Mouse (Mus musculus) forebrain, embryonic 10.5 days (tissue): ENCODE results near the gene 4930556J24Rik. TPM values are rescaled to one million over a fixed set of nuclear protein-coding genes. Genes with fewer than 3 reads are reported as not detected.

Experiments used
- DNase-seq: peaks from one replicate; pipeline ENCODE4 v3.0.0-alpha.2; 2017; ENCODE audit warnings: low spot score; ENCODE audit errors: extremely low spot score
- H3K27ac ChIP-seq: fragments of 300-500 bp; sonication (generic); 2 replicates; pipeline ENCODE4 v1.5.1; 2016; ENCODE audit warnings: mild to moderate bottlenecking
- H3K27me3 ChIP-seq: fragments of 300-500 bp; sonication (generic); 2 replicates; pipeline ENCODE4 v1.6.1; 2016; ENCODE audit warnings: mild to moderate bottlenecking; ENCODE audit not compliant: poor library complexity, severe bottlenecking
- H3K36me3 ChIP-seq: fragments of 300-500 bp; sonication (generic); replicated peaks from 2 replicates; pipeline ENCODE4 v1.6.1; 2016; ENCODE audit warnings: mild to moderate bottlenecking, moderate library complexity
- H3K4me1 ChIP-seq: fragments of 300-500 bp; sonication (generic); 2 replicates; pipeline ENCODE4 v1.6.1; 2016
- H3K4me3 ChIP-seq: fragments of 300-500 bp; sonication (generic); 2 replicates; pipeline ENCODE4 v1.5.1; 2016; ENCODE audit warnings: mild to moderate bottlenecking, moderate library complexity
- H3K9me3 ChIP-seq: fragments of 300-500 bp; sonication (generic); 2 replicates; pipeline ENCODE4 v1.6.1; 2016; ENCODE audit warnings: mild to moderate bottlenecking, moderate library complexity
- WGBS: fragments of 180-500 bp; shearing (Covaris S2); methylation state at CpG from one replicate; pipeline ENCODE4 v1.1.7; 2016; 5-methylcytosine and 5-hydroxymethylcytosine counted together
- polyA plus RNA-seq: library from polyadenylated mRNA; unstranded; fragments of >200 nt; fragmentation: Nextera tagmentation; extraction: Ambion mirVana; gene quantifications from 2 replicates; pipeline ENCODE4 v1.2.1, GENCODE M21; 2016

The 4930556J24Rik gene
- polyA plus RNA-seq, 1 experiment from 2014 or later = 0.36 TPM

DNA sequence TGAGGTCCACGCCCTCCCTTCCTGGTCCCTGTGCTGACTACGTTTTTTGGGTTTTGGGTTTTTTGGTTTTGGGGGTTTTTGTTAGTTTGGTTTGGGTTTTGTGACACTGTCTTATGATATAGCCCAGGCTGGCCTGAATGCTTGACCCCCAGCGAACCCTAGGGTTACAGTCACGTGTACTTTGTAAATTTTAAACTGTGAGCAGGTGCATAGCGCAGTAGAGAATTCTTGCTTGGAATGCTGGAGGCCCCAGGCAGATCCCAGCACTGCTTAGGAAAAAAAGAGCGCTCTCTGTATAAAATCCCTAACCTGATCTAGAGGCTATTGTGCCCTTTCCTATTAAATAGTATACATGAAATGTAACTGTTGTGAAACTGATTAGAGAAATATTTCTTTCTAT is 16.6 kb upstream of the 4930556J24Rik start:
- 83% methylated on average over 6 of the region's 6 CpGs for WGBS
- H3K27me3 ChIP-seq = peaks cover 19% of the 10 kb centered on the region

DNA sequence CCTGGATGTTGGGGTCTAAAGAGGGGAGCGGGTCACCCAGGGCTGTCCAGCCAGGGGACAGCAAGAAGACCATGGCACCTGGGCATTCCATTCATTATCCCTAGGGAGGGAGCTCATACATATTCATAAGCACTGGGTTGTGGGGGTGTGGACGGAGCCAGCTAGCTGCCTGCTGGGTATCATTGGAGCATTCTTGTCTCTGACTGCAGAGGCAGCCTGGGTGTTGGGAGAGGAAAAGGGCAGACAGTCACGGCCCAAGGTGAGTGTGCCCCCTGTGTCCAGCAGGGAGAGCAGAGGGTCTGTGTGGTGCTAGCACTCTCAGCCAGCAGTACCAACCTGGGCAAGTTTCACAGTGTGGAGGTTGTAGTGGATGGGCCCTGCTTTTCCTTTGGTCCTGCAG is 13.2 kb upstream of the 4930556J24Rik start:
- Histone ChIP-seq H3K36me3 (no peaks in the 10 kb centered on the region), H3K9me3 (no peaks in the 10 kb centered on the region), H3K27me3 (peaks cover 4% of the 10 kb centered on the region), H3K4me3 (no peak overlapping the region), H3K4me1 (peaks cover 1% of the 10 kb centered on the region), H3K27ac (no peak overlapping the region)
- DNase-seq = no peak
- 40% methylated on average over 3 of the region's 3 CpGs for WGBS

More for the DNA sequence above, 16.6 kb upstream of the 4930556J24Rik start:
- DNase-seq = no peak
- Histone ChIP-seq H3K4me1 (peaks cover 5% of the 10 kb centered on the region), H3K9me3 (no peaks in the 10 kb centered on the region), H3K36me3 (no peaks in the 10 kb centered on the region), H3K27ac (no peak overlapping the region), H3K4me3 (no peak overlapping the region)

DNA sequence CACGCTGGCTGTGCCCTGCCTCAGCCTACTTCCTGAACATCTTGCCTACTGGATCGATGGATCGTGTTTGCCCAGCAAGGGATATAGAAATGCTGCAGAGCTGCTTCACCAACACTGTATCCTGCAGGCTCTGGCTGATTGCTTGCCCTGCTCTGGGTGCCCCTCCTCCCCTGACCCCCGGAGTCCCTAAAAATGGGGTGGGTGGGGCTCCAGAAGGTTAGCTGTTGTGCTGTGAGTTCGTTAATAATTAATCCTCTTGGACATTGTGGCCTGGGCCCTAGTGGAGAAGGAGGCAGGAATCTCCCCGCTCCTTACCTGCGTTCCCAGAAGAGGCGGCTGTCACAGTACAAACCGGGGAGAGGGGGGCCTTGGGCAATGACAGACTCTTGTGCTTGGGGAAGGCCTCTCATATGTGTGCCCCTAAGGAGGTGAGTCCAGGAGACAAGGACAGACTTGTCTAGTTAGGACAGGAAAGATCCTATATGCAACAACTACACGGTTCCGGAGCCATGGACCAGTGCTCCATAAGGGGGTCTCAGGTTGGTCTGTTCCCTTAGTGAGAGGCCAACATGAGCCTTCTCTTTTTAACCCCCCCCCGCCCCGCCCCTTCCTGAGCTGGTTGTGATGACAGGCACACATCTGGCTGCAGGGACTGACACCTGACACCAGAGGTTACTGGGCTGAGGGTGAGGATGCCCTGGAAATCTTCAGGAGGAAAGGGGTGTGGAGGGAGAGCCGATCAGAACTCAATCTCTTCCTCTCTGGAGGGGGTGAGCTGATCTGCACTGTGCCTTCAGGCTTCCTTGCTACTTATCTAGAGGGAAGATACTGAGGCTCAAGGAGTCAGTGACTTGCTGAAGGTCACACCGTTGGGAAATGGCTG is 7.5 kb upstream of the 4930556J24Rik start:
- H3K9me3 ChIP-seq = no peaks in the 10 kb centered on the region
- H3K4me1 ChIP-seq = peaks cover 26% of the 10 kb centered on the region
- H3K27ac ChIP-seq = peak overlapping the region; percentile 53; the same call in 1 of the 2 replicates
- WGBS = 11% methylated on average over 15 of the region's 15 CpGs
- peaks cover 33% of the 10 kb centered on the region for H3K36me3 ChIP-seq
- DNase-seq = no peak
- H3K27me3 ChIP-seq = peaks cover 31% of the 10 kb centered on the region
- H3K4me3 ChIP-seq = peak overlapping the region; percentile 54

DNA sequence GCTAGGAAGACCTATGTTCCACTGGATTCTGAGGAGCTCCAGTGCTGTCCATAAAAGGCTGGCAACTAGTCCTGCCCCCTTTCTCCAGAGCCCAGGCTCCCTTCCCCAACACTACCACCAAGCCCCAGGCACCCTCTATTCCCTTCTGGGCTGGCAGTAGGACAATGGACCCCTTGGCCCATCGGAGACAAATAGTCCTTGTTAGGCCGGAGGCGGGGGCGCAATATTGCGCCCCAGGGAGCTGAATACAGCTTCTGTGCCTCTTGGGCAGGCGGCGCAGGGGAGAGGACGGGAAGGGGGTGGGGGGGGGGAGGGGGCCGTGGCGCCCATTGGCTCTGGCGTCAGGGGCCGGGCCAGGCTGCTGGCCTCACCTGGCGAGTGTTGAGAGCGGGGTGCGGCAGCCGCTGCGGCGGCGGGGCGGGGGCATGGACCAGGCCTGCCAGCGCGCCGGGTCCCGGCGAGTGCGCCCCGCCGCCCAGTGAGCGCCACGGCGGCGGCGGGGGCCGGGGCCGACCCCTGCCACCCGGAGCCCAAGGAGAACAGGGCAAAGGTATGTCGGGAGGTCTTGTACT is 6.8 kb upstream of the 4930556J24Rik start, which contains the start of gene Gal3st1:
Gene Gal3st1 (plus strand): TSS at position 346 of the 572 bp plus-strand sequence.
- Histone ChIP-seq H3K4me1 (peaks cover 26% of the 10 kb centered on the region), H3K36me3 (peaks cover 41% of the 10 kb centered on the region), H3K27me3 (peaks cover 31% of the 10 kb centered on the region), H3K4me3 (peak within 1 kb of the TSS; percentile 54), H3K27ac (peak within 1 kb of the TSS; percentile 53; the same call in 1 of the 2 replicates), H3K9me3 (no peaks in the 10 kb centered on the region)
- DNase-seq = peak; percentile 22
- 1% methylated on average over 34 of the region's 37 CpGs for WGBS

DNA sequence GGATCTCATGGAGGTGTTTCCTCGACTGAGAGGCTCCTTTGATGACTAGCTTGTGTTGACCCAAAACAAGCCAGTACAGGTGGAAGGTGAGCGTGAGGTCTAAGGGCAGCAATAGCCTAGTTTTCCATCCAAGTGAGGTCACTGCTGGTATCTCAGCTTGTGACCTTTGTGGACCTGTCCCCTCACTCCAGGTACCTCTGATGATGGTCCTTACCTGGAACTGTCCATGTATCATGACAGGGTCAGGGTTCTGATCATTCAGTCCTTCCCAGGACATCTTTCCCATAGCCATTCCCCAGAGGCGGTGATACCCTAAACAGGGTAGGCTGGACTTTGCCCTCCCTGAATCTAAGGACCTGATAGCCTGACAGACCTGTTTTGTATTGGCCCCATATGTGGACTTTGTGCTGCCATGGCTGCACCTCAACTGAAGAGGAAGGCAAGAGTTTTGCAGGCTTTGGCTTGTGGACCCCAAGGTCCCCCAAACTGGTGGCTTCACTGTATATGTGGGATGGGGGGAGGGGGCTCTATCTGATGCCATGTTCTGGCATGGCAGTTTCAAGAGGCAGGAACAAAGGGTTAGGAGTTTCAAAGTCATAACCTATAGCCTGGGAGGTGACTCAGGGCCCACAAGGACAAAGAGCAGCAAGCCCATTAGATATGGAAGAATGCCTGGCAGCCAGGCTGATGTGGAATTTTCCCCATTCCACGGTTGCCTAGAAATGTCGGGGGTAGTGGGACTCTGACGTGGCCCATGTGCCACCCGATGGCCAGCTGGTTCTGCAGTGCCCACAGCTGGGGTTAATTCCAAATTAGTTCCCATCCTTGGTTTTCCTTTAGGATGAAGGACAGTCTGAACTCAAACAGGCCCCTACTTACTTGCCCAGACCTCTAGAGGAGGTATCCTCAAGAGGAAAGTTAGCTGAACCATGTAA is 6.0 kb upstream of the 4930556J24Rik start:
- no peaks in the 10 kb centered on the region for H3K9me3 ChIP-seq
- peaks cover 49% of the 10 kb centered on the region for H3K36me3 ChIP-seq
- peaks cover 31% of the 10 kb centered on the region for H3K27me3 ChIP-seq
- WGBS = 78% methylated on average over 7 of the region's 7 CpGs
- peaks cover 26% of the 10 kb centered on the region for H3K4me1 ChIP-seq
- no peak for DNase-seq
- no peak overlapping the region for H3K27ac ChIP-seq
- peak overlapping the region; percentile 54; the same call in 1 of the 2 replicates for H3K4me3 ChIP-seq

DNA sequence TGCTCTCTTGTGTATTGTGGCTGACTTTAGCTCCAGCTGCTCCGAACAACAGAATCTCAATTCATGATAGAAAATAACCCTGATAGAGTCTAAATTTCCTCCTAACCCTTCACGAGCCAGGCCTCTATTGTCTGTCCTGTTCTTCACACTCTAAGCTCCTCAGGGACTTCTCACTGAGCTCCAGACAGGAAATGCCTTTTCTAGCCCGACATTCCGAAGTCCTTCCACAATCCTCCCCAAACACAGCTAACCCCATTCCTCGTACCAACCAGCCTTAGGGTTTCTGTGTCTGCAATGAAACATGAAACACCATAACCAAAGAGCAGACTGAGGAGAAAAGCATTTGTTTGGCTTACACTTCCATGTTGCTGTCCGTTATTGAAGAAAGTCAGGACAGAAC is 5.0 kb upstream of the 4930556J24Rik start:
- Histone ChIP-seq H3K27ac (no peak overlapping the region), H3K4me3 (no peak overlapping the region), H3K36me3 (peaks cover 59% of the 10 kb centered on the region), H3K4me1 (peaks cover 26% of the 10 kb centered on the region), H3K27me3 (peaks cover 31% of the 10 kb centered on the region), H3K9me3 (no peaks in the 10 kb centered on the region)
- 75% methylated on average over 6 of the region's 6 CpGs for WGBS
- no peak for DNase-seq

DNA sequence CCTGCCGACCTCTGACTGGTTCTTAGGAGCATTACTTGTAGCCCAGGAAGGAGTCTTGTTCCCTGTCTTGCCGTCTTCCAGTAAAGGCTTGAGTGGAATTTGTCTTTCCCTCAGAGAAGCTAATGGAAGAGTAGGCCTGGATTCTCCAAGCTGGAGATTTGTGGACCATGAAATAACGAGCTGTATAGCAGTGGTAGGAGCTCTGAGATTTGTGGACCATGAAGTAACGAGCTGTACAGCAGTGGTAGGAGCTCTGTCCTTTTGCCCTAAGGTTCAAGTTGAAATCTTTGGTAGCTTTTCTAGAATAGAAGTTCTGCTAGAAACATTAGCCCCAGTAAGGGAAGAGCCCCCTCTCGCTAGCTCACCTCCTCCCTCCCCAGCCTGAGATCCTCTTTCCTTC is 1.8 kb upstream of the 4930556J24Rik start:
- H3K4me1 ChIP-seq = peaks cover 16% of the 10 kb centered on the region
- no peak overlapping the region for H3K27ac ChIP-seq
- WGBS = 89% methylated on average over 5 of the region's 5 CpGs
- no peak for DNase-seq
- H3K9me3 ChIP-seq = no peaks in the 10 kb centered on the region
- no peak overlapping the region for H3K4me3 ChIP-seq
- H3K27me3 ChIP-seq = peaks cover 13% of the 10 kb centered on the region
- peaks cover 90% of the 10 kb centered on the region for H3K36me3 ChIP-seq

DNA sequence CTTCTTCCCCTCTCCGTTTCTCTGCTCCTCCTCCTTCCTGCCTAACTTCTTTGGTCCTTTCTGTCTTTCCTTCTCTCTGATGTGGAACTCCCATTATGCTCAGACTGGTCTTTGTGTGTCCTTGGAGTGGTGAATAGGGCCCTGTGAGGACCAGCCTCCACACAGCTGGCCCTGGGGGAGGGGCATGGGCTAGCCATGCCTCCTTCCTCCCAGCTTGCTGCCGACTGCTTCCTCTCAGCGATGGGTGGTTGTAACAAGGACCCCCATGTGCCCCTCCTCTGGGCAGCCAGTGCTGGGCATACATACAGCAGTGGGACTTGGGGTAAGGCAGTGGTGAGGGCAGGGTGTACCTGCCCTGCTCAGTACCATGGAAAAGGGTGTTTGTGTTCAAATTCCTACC is 2.3 kb downstream of the 4930556J24Rik start:
- Histone ChIP-seq H3K27ac (no peak overlapping the region), H3K9me3 (no peaks in the 10 kb centered on the region), H3K27me3 (no peaks in the 10 kb centered on the region), H3K4me3 (no peak overlapping the region), H3K36me3 (peaks cover 100% of the 10 kb centered on the region), H3K4me1 (peaks cover 5% of the 10 kb centered on the region; the same call in 1 of the 2 replicates)
- WGBS = 69% methylated on average over 3 of the region's 3 CpGs
- DNase-seq = no peak

DNA sequence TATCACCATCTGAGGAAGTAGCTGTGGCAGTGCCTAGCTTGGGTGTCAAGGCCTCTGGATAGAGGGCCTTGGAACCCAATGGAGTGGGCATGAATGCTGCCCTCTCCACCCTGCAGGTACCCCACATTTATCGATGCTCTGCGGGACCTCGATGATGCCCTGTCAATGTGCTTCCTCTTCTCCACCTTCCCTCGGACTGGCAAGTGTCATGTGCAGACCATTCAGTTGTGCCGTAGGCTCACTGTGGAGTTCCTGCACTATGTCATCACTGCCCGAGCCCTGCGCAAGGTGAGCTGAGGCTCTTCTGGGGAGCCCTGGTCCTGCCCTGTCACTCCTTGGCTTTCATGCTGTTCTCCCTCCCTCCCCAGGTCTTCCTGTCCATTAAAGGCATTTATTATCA is 3.5 kb downstream of the 4930556J24Rik start:
- Histone ChIP-seq H3K27me3 (no peaks in the 10 kb centered on the region), H3K9me3 (no peaks in the 10 kb centered on the region), H3K27ac (no peak overlapping the region), H3K4me3 (no peak overlapping the region), H3K36me3 (peaks cover 100% of the 10 kb centered on the region), H3K4me1 (peaks cover 5% of the 10 kb centered on the region; the same call in 1 of the 2 replicates)
- no peak for DNase-seq
- 97% methylated on average over 7 of the region's 7 CpGs for WGBS

DNA sequence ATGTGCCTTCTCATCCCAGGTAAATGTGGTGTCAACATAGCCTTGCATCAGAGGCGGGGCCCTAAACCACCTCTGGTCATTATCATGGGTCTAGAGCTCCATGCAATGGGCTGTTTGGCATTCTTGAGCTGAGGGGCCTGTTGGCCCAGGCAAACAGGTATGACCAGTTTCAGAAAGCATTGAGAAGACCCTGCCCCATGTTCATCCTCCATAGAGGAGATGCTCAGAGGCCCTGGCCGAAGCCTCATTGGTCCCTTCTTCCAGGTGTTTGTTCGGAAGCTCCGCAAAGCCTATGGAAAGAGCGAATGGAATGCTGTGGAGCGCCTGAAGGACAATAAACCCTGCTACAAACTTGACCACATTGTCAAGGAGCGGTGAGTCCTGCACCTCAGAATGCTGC is 6.2 kb downstream of the 4930556J24Rik start:
- Histone ChIP-seq H3K9me3 (no peaks in the 10 kb centered on the region), H3K27ac (no peak overlapping the region), H3K4me3 (no peak overlapping the region), H3K36me3 (peaks cover 92% of the 10 kb centered on the region), H3K4me1 (peaks cover 14% of the 10 kb centered on the region), H3K27me3 (no peaks in the 10 kb centered on the region)
- no peak for DNase-seq
- 94% methylated on average over 7 of the region's 7 CpGs for WGBS

DNA sequence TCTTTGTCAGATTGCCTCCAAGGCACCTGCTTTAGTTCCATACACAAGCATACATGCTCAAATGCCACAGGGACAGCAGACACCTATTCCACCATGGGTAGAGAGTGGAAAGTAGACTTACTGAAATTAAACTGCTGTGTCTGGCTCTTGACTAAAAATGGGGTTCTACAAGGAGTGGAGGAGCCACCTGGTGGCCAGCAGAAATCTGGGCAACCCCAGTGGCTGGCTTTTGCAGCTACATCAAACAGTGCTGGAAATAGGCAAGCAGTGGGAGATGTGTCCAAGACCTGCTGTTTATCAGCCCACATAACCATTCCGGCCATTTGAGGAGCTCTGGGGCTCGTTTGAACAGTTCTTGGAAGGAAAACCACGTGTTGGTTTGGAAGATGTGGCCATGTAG is 6.7 kb downstream of the 4930556J24Rik start:
- Histone ChIP-seq H3K27ac (no peak overlapping the region), H3K36me3 (peaks cover 87% of the 10 kb centered on the region), H3K27me3 (no peaks in the 10 kb centered on the region), H3K4me1 (peaks cover 19% of the 10 kb centered on the region), H3K4me3 (no peak overlapping the region), H3K9me3 (no peaks in the 10 kb centered on the region)
- DNase-seq = no peak
- 86% methylated on average over 3 of the region's 3 CpGs for WGBS

DNA sequence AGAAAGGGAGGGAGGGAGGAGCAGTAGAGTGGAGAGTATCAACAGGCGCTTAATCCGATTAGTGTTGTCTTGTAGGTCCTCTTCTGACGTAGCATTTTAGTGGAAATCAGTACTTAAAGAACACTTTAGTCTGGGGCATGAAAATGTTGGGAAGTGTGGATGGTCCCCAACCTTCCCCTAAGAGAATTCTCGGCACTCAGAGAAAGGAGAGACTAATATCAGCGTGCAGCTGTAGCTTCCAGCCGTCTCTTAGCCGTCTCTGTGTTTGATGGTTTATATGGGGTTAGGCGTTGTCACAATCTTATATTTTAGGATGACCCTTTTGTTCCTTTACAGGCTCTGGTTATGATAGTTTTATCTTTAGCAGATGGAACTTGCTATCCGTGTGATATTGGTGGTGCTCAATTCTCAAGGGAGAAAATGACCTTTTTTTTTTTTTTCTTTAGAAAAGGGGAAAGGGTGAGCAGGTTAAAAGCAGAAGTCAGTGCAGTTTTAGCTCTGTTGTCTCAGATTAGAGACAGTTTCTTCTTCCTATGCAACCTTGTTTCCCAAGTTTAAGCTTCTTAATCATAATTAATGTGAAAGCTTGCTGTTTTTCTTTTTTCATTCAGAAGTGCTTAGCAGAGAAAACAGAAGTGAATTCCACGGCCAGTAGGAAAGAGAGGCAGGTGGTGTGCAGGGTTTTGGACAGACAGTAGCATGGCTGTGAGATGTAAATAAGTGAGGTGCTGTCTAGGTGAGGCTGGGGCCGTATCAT is 12.0 kb downstream of the 4930556J24Rik start:
- H3K9me3 ChIP-seq = no peaks in the 10 kb centered on the region
- DNase-seq = no peak
- H3K4me3 ChIP-seq = peak overlapping the region; percentile 71
- peaks cover 19% of the 10 kb centered on the region for H3K4me1 ChIP-seq
- H3K27ac ChIP-seq = peak overlapping the region; percentile 94
- 17% methylated on average over 11 of the region's 11 CpGs for WGBS
- H3K36me3 ChIP-seq = peaks cover 34% of the 10 kb centered on the region
- no peaks in the 10 kb centered on the region for H3K27me3 ChIP-seq
